14 mouse cellular contexts compared by ENCODE assay signal in the genomic region with DNA sequence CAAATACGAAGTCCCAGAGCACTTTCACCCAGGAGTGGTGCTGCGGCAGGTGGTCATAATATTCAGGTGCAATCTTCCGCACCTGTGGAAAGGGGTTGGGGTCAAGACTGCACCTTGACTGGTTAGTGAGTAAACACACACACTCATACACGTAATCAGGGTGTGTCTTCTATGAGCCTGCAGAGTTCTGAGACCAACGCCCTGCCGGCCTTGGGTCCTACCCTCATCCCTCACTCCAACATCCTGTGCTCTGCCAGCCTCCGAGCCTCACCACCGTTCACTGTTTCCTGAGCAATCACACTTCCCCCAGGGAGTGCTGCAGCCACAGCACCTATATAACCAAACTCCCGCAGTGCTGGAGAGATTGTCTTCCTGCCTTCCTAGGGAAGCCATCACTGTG. TPM values are rescaled to one million over a fixed set of nuclear protein-coding genes. Genes with fewer than 3 reads are reported as not detected.
"Had no signal": no experiment of that assay in that cellular context is flagged by ENCODE, and none has a peak within 500 bp of the region (broad histone marks: within the 10 kb centered on the region; RNA-seq: fewer than 3 reads in every experiment).

No protein-coding gene starts in this region.

- H3K36me3 ChIP-seq: liver, embryonic 15.5 days had no signal

- H3K4me3 ChIP-seq: limb, embryonic 10.5 days; liver, embryonic 15.5 days; megakaryocyte, embryonic 14.5 days; midbrain, embryonic 12.5 days had no signal

- H3K27me3 ChIP-seq: liver, embryonic 15.5 days; midbrain, embryonic 12.5 days had no signal

- H3K4me1 ChIP-seq: limb, embryonic 10.5 days; liver, embryonic 15.5 days; midbrain, embryonic 12.5 days had no signal

- H3K9ac ChIP-seq: liver, embryonic 15.5 days; midbrain, embryonic 12.5 days had no signal

- H3K9me3 ChIP-seq: limb, embryonic 10.5 days; liver, embryonic 15.5 days; megakaryocyte, embryonic 14.5 days; midbrain, embryonic 12.5 days had no signal

- ATAC-seq: hindbrain, postnatal 0 days had no signal

- DNase-seq: kidney, adult 11 months; kidney, postnatal 10 days; kidney, postnatal 4 days; lung, adult 2 months; lung, postnatal 10 days; right cerebral cortex, postnatal 4 days had no signal

- H3K27ac ChIP-seq: hindbrain, postnatal 0 days; limb, embryonic 10.5 days; liver, embryonic 15.5 days; macrophage; midbrain, embryonic 12.5 days had no signal

- H3K4me2 ChIP-seq: liver, embryonic 11.5 days; liver, embryonic 15.5 days; midbrain, embryonic 12.5 days had no signal

RNA-seq across cellular contexts. Expression of a gene that starts 11.6 kb away (rescaled TPM):
- polyA plus RNA-seq: macrophage; spleen, adult 2 months had no signal
